Mouse (Mus musculus) gastrocnemius, adult 18-20 months (tissue): Measurements from ENCODE around the gene 2810006K23Rik. TPM values are rescaled to one million over a fixed set of nuclear protein-coding genes. Genes with fewer than 3 reads are reported as not detected.
"Not testable (repeated sequence)": the region's sequence is repeated elsewhere in the genome, so short reads cannot be mapped to it uniquely, and the experiment has no call there.

Experiments used
- DNase-seq: peaks from one replicate; pipeline ENCODE4 v3.0.0; 2021; ENCODE audit warnings: low spot score
- long read RNA-seq, 2 experiments: library from polyadenylated mRNA; stranded (forward); transcript quantifications; one replicate each; pipeline ENCODE4 v2.0.0; 2021
- total RNA-seq, 2 experiments: library from RNA; stranded (reverse); gene quantifications; 2 replicates each; pipeline ENCODE4 v1.2.3; 2021

The 2810006K23Rik gene
- total RNA-seq = 1 to 10 TPM; 7.3 to 7.7 TPM
- long read RNA-seq, experiment 1, partial matches to known transcripts = 0 of 4 reads
- long read RNA-seq, experiment 1, other reads (novel, unspliced or antisense) = 1 of 4 reads
- long read RNA-seq, experiment 2, transcript 2810006K23Rik-201 (3 exons, 1,677 nt) = major isoform, 5 of 6 reads
- long read RNA-seq, experiment 2, partial matches to known transcripts = 1 of 6 reads
- long read RNA-seq, experiment 2, other reads (novel, unspliced or antisense) = 0 of 6 reads

DNA sequence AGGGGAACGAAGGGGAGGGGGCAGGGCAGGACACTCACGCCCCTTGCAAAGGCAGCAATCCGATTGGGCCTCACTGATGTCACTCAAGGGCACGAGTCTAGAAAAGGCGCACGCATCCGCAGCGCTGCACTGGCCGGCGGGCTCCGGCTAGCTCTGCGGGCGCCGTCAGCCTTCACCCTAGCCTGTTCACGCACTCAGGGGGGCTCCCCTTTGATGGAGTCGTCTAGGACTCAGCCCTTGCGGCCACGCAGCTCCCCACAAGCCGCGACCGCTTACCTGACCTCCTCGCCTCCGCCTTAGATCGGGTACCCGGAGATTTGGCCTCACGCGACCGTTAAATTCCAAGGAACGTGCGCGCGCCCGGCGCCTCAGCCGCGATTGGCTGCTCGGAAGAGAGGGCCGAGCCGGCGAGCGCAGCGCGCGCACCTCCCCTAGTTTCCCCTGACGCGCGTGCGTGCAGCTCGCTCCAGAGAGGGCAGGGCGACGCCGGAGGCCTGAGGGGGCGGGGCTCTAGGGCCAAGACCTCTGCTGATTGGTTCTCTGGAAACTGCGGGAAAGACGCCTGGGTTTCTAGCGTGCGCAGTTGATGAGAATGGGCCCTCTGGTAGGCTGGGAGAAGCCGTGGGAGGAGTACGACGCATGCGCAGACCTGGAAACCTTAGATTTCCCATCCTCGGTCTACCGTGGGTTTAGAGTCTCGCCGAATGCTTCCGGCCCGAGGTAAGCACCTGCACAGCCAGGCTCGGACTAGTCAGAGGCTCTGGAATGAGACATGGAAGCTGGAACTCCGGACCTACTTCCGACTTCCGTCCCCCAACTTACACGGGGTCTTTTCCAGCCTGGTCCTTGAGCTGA is at the start of gene 2810006K23Rik, which contains the start of gene Mphosph9:
TSS of gene 2810006K23Rik (plus strand) at position 580 of the 855 bp plus-strand sequence.
TSS of gene Mphosph9 (minus strand) at position 463 of the 855 bp plus-strand sequence.
- DNase-seq = peak; percentile 99

DNA sequence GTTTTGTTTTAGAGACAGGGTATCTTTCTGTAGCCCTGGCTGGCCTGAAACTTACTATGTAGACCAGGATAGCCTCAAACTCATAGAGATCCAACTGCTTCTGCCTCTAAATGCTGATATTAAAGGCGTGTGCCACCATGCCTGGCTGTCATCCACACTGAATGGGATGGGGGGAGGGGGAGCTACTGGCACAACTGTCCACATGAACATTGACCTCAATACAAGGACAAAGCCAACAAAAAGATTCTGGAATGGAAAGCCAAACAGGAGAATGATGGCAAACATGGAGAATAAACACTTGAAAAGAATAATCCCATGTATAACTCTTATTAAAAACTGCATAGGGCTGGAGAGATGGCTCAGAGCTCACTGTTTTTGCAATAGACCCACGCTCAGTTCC is 45.0 kb upstream of the 2810006K23Rik start:
- DNase-seq = no peak

DNA sequence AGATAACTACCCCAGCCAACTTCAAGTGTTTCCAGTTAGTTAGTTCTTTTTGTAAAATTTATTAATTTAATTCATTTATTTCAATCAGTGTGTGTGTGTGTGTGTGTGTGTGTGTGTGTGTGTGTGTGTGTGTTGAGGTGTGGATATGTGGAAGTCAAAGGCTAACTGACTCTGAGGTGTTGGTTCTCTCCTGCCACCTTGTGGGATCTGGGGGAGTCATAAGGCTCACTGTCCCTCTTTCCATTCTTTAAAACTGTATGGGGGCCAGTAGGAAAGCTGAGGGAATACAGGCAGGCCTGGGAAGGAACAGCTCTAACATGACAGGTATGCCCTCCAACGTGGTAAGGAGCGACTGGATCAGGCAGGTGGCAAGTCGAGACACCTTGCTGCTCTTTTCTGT is 43.6 kb upstream of the 2810006K23Rik start:
- DNase-seq = peak; percentile 9

DNA sequence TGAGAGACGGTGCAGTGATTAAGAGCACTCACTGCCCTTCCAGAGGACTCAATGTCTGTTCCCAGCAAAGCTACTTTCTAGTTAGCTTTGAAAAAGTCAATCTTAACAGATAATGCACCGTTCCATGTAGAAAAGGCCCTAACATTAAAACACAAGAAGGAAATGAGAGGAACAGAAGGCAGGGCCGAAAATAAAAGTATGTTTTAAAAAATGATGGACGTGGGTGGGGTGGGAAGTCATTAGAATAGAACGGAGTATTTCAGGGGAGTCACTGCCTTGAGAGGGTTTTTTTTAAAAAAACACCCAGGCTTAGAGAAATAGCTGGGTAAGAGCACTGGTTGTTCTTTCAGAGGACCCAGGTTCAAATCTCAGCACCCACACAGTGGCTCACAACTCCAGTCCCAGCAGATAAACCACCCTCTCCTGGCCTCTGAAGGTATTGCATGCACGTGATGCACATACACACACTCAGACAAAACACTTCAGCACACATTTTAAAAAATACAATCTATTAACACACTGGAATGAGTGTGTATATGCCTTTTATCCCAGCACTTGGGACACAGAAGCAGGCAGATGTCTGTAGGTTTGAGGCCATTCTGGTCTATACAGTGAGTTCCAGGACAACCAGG is 40.2 kb upstream of the 2810006K23Rik start:
- no peak for DNase-seq

DNA sequence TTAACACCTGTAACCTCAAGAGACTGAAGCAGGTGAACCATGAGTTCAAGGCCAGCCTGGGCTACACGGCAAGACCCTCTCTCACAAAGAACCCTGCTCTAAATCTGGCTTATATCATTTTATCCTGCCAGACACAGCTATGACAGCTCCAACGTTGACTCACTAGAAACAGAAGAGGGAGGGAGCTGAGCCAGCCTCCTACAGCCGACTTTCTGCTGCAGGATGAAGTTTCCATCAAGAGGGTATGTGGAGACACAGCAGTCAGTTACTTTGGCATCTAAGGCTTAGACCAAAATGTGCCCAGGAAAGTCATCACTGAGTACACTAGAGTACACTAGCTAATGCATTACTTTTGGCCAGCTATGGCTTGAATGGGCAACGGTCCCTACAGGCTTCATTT is 37.7 kb upstream of the 2810006K23Rik start:
- DNase-seq = no peak

DNA sequence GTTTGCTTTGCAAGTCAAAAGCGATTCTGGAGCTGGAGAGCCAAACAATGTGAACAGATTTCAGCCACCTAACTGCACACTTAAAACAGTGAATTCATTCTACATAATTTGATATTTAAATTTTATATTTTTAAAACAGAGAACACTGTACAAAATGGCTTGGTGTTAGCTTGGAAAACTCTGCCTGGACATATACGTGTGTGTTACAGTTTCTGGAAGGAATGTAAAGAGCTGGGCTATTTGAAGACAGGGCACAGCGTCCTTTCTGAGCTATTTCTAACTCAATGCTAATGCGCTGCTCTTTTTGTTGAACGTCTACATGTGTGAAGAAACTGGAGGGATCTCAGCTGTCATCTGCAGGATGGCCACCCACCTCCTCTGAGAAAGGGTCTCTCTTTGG is 33.9 kb upstream of the 2810006K23Rik start:
- no peak for DNase-seq

DNA sequence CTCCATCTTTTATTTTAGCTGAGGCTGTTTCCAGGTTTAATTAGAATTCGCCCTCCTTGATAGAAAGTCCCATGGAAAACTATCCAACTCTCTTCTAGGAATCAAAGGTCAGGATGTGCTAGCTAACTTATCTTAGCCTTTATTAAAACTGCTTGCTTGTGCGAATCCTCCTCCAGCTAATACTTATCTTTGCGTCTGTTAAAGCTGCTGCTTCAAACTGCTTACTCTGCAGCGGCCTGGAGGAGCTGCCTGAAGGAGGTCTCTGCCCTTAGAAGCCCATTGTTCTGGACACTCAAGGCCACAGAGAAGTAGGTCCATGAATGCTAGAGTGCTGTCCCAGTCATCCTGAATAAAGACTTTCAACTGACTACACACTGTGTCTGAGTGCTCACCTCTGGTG is 31.4 kb upstream of the 2810006K23Rik start:
- DNase-seq = no peak

DNA sequence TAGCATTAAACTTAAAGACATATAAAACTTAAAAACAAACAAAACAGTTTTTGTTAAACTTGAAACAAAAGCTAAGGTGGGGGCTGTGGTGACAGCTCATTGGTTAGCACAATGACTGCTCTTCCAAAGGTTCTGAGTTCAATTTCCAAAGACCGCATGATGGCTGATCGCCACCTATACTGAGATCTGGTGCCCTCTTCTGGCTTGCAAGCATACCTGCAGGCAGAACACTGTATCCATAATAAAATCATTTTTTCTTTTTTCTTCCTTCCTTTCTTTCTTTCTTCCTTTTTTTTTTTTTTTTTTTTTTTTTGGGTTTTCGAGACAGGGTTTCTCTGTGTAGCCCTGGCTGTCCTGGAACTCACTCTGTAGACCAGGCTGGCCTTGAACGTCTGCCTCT is 28.6 kb upstream of the 2810006K23Rik start:
- DNase-seq = peak; percentile 15

DNA sequence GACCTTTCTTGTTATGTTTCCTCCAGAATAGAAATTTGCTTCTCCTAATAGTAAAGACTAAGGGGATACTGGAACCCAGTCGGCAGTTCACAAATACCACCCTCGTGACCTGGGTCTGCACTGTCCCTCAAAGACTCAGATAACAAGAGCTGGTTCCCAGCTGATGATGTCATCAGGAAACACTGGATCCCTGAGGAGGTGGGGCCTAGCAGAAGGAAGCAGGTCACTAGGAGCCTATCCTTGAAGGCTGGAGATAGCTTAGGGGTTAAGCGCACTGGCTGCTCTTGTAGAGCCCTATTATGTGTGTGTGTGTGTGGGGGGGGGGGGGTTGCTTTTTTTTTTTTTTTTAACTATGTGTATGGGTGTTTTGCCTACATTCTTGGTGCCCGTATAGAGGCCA is 27.8 kb upstream of the 2810006K23Rik start:
- no peak for DNase-seq

DNA sequence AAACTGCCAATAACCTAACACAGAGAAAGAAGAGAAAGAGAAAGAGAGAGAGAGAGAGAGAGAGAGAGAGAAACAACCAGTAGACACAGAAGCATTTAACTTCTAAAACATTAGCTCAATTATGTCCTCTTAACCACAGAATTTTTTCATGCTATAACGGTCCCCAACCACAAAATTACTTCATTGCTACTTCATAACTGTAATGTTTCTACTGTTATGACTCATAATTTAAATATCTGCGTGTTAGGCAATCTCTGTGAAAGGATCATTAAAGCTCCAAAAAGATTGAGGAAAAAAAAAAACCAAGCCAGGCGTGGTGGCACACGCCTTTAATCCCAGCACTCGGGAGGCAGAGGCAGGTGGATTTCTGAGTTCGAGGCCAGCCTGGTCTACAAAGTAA is 25.0 kb upstream of the 2810006K23Rik start:
- DNase-seq = not testable (repeated sequence)

DNA sequence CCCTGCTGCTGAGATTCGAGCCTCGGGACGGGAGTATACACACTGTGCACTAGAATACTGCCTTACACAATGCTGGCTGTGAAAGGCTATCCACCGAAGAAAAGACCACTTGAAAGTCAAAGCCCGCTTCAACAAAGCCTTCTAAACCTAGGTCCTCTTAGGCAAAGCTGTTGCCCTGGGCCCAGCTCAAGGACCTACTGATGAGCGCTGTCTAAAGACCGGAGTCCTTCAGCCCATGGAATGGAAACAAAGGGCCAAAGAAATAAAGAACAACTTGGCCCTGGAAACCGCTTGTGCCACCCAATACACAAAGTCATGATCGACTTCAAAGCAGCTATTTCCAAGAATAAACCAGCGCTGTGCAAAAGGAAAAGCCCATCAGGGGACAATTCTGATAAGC is 18.7 kb upstream of the 2810006K23Rik start:
- DNase-seq = no peak

DNA sequence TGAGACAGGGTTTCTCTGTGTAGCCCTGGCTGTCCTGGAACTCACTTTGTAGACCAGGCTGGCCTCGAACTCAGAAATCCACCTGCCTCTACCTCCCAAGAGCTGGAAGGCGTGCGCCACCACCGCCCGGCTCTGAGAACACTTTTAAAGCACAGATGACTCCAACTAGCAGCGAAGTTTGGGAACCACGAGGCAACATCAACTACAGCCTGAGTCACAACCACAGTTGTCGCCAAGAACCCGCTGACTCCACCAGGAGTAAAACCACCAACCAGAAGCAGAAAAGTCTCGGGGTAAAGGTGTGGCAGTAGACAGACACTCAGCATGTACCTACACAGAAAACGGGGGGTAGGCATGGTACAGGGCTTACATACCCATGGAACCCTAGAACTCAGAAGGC is 17.8 kb upstream of the 2810006K23Rik start:
- DNase-seq = no peak

DNA sequence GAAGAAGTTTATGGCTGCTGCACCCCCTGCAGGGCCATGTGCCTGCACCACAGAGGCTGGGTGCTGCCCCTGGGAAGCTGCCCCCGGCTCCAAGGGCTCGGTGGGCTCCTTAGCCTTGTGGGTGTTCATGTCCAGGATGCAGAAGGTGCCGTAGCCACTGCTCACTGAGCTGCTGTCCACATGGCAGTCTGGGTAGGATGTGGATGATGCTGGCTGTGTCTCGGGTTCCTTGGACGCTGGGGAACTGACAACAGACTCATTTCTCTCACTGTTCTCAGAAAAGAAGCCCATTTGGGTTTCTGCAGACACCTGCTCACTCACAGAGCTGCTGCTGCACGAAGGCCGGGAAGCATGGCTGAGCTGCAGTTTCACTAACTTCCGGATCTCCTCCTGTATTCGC is 12.4 kb upstream of the 2810006K23Rik start:
- no peak for DNase-seq

DNA sequence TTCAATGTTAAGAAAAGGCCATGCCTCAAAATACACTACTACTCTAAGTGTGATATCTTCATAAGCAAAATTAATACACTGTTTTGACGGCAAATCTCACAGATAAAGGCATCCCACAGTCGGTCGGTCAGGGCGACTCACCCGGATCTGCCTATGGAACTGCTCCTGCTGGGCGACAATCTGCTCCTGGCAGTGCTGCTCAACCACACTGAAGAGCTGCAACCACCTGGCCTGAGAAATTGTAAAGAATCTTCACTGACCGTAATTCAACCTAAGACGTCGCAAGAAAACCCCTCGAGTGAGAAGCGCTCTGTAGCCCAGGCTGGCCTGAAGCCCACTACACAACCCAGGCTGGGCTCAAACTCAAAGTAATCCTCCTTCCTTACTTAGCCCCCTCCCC is 11.9 kb upstream of the 2810006K23Rik start:
- no peak for DNase-seq

DNA sequence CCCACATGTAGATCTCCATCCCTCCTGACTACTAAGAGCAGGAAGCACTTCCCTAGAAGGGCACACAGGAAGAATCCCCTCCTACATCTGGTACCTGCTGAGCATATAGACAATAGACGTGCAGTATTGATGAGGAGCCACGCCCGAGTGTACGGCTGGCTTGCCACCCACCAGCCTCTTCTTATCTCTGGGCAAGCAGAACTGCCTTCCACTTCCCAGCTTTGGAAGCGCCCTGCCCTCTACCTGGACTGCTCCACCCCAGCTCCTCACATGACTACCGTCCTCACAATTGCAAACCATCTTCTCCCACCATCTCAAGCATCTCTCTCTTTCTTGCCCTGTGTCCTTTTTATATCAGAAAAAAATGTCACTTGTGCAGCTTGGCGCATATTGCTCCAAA is 10.2 kb upstream of the 2810006K23Rik start:
- DNase-seq = no peak

DNA sequence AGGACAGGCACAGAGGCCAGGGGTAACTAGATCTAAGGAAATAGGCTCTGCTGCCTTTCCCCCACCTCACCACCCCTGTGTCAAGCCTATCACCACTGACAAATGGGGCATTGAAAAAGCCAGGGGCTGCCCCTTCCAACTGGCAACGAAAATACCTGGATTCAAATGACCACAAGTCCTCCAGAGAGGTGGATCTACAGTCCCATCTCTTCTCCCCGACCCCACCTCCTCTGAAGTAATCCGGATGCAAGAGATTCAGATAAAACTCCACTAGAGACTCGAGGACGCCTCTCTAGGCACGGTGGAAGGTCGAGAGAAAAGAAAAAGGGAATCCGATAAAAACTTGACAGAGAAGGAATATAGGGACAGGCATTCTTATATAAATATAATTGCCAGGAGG is 1.1 kb upstream of the 2810006K23Rik start:
- DNase-seq = no peak

DNA sequence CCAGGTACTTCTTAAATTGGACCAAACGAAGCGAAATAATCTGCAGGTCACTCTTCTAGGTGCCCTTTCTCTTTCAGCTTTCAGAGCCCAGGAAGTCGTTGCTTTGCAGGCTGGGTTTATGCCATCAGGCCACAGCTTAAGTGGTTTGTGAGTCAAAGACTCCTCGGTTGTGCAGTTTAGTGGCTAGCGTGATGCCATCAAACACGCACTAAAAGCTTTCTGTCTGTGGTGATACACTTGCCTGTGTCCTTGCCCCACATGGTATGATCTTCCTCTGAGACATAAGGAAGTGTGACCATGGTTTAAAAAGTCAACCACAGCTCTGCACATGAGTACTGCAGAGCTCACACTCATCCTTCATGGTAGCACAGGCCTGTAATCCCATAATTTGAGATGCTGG is 2.2 kb downstream of the 2810006K23Rik start:
- DNase-seq = no peak

DNA sequence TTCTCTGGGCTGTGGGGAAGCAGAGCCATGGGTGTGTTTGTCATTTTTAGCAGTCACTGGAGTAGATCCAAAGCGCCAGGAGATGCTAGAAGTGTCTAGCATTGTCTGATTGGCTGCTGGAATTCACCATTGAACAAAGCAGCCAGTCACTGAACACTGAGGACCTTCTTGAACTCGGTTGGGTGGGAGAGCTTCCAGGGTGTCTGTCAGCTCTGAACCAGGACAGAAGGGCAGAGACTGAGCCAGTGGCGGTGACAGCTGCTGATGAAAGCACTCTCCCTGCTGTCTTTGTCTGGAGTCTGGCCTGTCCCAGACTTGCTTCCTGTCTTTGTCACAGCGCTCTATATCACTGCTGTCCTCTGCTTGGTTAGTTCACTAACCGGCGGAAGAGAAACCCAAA is 6.5 kb downstream of the 2810006K23Rik start:
- no peak for DNase-seq

DNA sequence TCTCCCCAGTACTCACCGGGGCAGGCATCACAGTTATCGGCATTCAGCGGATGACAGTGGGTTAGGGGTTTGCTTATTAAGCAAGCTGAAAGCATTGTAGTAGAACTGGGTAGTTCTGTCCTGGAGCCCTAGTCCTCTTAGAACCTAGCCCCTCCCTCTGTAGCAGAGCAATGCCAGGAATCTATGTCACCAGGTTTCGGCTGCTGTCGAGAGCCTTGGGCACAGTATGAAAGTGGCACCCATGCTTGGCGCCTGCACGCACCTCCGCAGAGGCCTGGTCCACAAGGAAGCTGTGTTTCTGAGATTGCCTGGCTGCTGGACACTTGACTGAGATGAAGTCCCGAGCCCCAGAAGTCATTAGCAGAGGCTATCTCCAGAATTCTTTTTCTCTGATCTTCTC is 9.2 kb downstream of the 2810006K23Rik start:
- DNase-seq = no peak

DNA sequence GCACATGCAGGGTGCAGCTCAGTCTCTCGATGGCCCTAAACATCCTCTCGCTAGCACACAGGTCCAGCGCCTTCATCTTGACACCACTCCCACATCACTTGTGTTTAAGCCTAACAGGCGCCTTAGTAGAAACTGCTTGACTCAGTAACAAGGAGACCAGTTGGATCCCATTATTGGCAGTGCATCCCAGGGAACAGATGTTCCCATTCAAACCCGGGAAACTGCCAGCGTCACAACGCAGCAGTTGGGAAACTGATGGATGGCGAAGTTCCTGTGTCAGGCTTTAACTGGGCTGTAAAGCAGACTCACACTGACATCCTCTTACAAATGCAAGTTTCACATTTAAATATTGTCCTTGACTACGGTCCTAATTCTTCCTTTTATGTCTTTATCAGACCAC is 10.0 kb downstream of the 2810006K23Rik start:
- no peak for DNase-seq

DNA sequence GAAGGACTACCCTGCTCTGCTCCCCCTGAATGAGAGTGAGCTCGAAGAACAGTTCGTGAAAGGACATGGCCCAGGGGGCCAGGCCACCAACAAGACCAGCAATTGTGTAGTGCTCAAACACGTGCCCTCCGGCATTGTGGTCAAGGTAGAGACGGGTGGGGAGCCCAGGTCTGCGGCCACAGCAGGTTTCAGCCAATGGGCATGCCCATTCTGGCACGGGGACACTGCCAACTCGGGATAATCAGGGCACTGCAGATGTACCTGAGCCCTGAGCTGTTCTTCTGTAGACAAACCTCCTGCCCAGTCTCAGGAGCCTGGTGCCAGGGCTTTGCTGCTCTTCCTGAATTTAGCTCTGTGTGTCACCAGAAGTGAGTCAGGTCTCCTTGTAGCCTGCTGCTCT is 10.9 kb downstream of the 2810006K23Rik start:
- no peak for DNase-seq

DNA sequence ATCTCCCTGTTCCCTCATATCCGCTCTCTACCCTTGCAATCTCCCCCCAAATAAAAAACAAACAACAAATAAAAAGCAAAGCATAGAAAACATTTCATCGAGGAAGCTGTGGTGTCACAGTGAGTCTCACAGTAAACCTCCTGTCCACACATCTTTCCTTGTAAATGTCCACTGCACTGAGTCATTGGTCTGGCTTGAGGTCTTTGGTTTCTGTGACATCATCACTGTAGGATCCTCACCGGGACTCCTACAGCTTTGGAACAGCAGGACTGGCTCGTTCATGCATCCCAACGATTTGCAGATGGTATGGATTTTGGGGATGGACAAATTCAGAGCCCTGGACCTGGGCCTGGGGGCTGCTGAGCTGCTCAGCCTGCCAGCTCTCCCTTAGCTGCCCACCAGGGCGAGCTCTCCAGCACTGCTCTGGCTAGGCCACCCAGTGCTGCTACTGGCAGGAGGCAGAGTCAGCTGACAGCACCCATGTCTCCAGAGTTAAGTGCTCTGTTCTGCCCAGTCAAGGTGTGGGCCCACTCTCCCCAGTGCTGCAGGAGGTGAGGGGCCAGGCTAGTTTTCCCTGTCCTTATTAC is 14.0 kb downstream of the 2810006K23Rik start:
- DNase-seq = not testable (repeated sequence)
